Comparison of ENCODE assay signal across 12 mouse cellular contexts in the genomic region with DNA sequence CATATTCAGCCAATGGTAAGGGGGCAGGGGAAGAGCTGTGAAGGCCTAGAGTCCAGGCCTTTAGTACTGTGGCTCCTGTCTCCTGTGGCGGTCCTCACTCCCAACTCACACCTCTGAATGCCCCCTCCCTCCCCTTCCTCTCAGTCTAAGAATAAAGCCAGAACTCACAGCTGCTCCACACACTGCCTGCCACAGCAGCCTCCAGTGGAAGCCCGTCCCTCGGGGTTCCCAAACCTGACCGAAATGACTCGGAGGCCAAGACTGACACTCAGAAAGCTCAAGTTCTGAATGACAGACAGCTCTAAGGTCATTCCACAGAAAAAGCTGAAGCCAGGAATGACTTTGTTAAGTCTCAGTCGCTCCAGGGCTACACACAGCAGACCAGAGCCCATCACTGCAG. TPM values are rescaled to one million over a fixed set of nuclear protein-coding genes. Genes with fewer than 3 reads are reported as not detected.
DNase-seq lines count a peak whose midpoint lies in the region; ATAC-seq and TF ChIP-seq lines count a peak whose summit lies in the region.
"Had no signal": no experiment of that assay in that cellular context is flagged by ENCODE, and none has a peak within 500 bp of the region (broad histone marks: within the 10 kb centered on the region; RNA-seq: fewer than 3 reads in every experiment).

No protein-coding gene starts in this region.

- H3K4me2 ChIP-seq in heart, embryonic 14.5 days (ENCODE audit: low read length), result peak overlapping the region; percentile 84; the same call in 1 of the 2 replicates
- H3K4me2 ChIP-seq in stomach, embryonic 16.5 days (ENCODE audit: low read depth, low read length), result no peak overlapping the region
- H3K4me2 ChIP-seq in stomach, postnatal 0 days (replicated peaks; ENCODE audit: low read depth), result no peak overlapping the region
- H3K4me2 ChIP-seq in limb, embryonic 13.5 days (replicated peaks), result peak overlapping the region; percentile 80

- peaks cover 6 to 14% of the 10 kb centered on the region in 2 experiments; a peak in 3 of 4 replicates for H3K4me1 ChIP-seq in heart, embryonic 14.5 days (ENCODE audit: control insufficient read depth in 2 of 2, insufficient read depth in 2 of 2, low read length in 2 of 2)
- peaks cover 6% of the 10 kb centered on the region; the same call in 1 of the 2 replicates for H3K4me1 ChIP-seq in stomach, embryonic 16.5 days (ENCODE audit: control insufficient read depth, insufficient read depth, low read length)
- H3K4me1 ChIP-seq in stomach, postnatal 0 days (replicated peaks; ENCODE audit: control insufficient read depth, insufficient read depth), result no peaks in the 10 kb centered on the region
- peaks cover 16% of the 10 kb centered on the region for H3K4me1 ChIP-seq in limb, embryonic 13.5 days

- TF ChIP-seq EP300 in stomach, postnatal 0 days (optimal IDR thresholded peaks at IDR 0.05), result no peak

- TF ChIP-seq CTCF in stomach, postnatal 0 days (IDR thresholded peaks at IDR 0.05; ENCODE audit: low read depth), result no peak

- 58% methylated on average over 6 of the region's 6 CpGs for WGBS in heart, embryonic 14.5 days
- WGBS in stomach, embryonic 16.5 days, result 80% methylated on average over 6 of the region's 6 CpGs
- WGBS in stomach, postnatal 0 days, result 82% methylated on average over 6 of the region's 6 CpGs
- WGBS in limb, embryonic 13.5 days, result 61% methylated on average over 6 of the region's 6 CpGs

- no peak for ATAC-seq in heart, embryonic 14.5 days (ENCODE audit: insufficient number of reproducible peaks, insufficient read depth, low FRiP score, low read depth)
- no peak for ATAC-seq in stomach, embryonic 16.5 days (ENCODE audit: insufficient read depth, low FRiP score)
- no peak for ATAC-seq in stomach, postnatal 0 days (ENCODE audit: low FRiP score, low TSS enrichment)
- no peak for ATAC-seq in limb, embryonic 13.5 days (ENCODE audit: low FRiP score, low read depth)
- ATAC-seq: intestine, embryonic 15.5 days had no signal

- intact Hi-C loops in heart, postnatal 10 days (cut with DNase I), result no loop called here

- H3K27me3 ChIP-seq in heart, embryonic 14.5 days (ENCODE audit: control insufficient read depth, insufficient read depth, low read length), result peaks cover 20% of the 10 kb centered on the region
- H3K27me3 ChIP-seq in stomach, embryonic 16.5 days (ENCODE audit: control insufficient read depth, insufficient read depth, low read length), result no peaks in the 10 kb centered on the region
- H3K27me3 ChIP-seq in stomach, postnatal 0 days (ENCODE audit: control insufficient read depth, insufficient read depth, low read length), result no peaks in the 10 kb centered on the region
- H3K27me3 ChIP-seq in limb, embryonic 13.5 days, result 0 out of 2 replicates have a peak, but pooled peaks cover 5% of the 10 kb centered on the region
- H3K27me3 ChIP-seq: intestine, embryonic 15.5 days had no signal

- H3K9ac ChIP-seq in heart, embryonic 14.5 days (ENCODE audit: low read length), result no peak overlapping the region
- H3K9ac ChIP-seq in stomach, embryonic 16.5 days (ENCODE audit: low read length), result peak overlapping the region; percentile 66; the same call in 1 of the 2 replicates
- H3K9ac ChIP-seq in stomach, postnatal 0 days (ENCODE audit: low read length), result no peak overlapping the region
- H3K9ac ChIP-seq in limb, embryonic 13.5 days, result no peak overlapping the region

- H3K4me3 ChIP-seq in heart, embryonic 14.5 days (ENCODE audit: control insufficient read depth in 1 of 2, insufficient read depth in 1 of 2, low read depth in 1 of 2, low read length in 2 of 2), result no peak overlapping the region
- H3K4me3 ChIP-seq in stomach, embryonic 16.5 days (replicated peaks; ENCODE audit: low read length), result no peak overlapping the region
- H3K4me3 ChIP-seq in stomach, postnatal 0 days (ENCODE audit: low read depth, low read length), result no peak overlapping the region
- H3K4me3 ChIP-seq in limb, embryonic 13.5 days, result no peak overlapping the region

- no peak overlapping the region for H3K27ac ChIP-seq in heart, embryonic 14.5 days (replicated peaks in 1 of 2; ENCODE audit: control insufficient read depth in 1 of 2, insufficient read depth in 1 of 2, low read depth in 2 of 2, low read length in 2 of 2)
- no peak overlapping the region for H3K27ac ChIP-seq in stomach, embryonic 16.5 days (ENCODE audit: low read length)
- H3K27ac ChIP-seq in stomach, postnatal 0 days (replicated peaks), result no peak overlapping the region
- no peak overlapping the region for H3K27ac ChIP-seq in limb, embryonic 13.5 days
- H3K27ac ChIP-seq: intestine, embryonic 15.5 days had no signal

- DNase-seq in heart, postnatal 10 days, result no peak
- no peak for DNase-seq in stomach, postnatal 0 days (ENCODE audit: low spot score)
- DNase-seq in adrenal gland, postnatal 10 days, result no peak
- DNase-seq in gastrocnemius, postnatal 10 days, result no peak
- DNase-seq: cerebellum, postnatal 25 days; kidney, postnatal 36 days; right cerebral cortex, postnatal 14 days had no signal

- H3K36me3 ChIP-seq in heart, embryonic 14.5 days (ENCODE audit: control insufficient read depth, insufficient read depth, low read length), result no peaks in the 10 kb centered on the region
- no peaks in the 10 kb centered on the region for H3K36me3 ChIP-seq in stomach, embryonic 16.5 days (ENCODE audit: control insufficient read depth, insufficient read depth, low read length)
- H3K36me3 ChIP-seq in stomach, postnatal 0 days (ENCODE audit: control insufficient read depth, insufficient read depth, low read length), result no peaks in the 10 kb centered on the region
- H3K36me3 ChIP-seq in limb, embryonic 13.5 days, result peaks cover 5% of the 10 kb centered on the region; the same call in 1 of the 2 replicates
- H3K36me3 ChIP-seq: intestine, embryonic 15.5 days had no signal

- no peaks in the 10 kb centered on the region for H3K9me3 ChIP-seq in heart, embryonic 14.5 days (ENCODE audit: control insufficient read depth, low read length)
- no peaks in the 10 kb centered on the region for H3K9me3 ChIP-seq in stomach, embryonic 16.5 days (replicated peaks; ENCODE audit: control insufficient read depth, low read length)
- no peaks in the 10 kb centered on the region for H3K9me3 ChIP-seq in stomach, postnatal 0 days (ENCODE audit: control insufficient read depth, low read length)
- no peaks in the 10 kb centered on the region for H3K9me3 ChIP-seq in limb, embryonic 13.5 days
- H3K9me3 ChIP-seq: intestine, embryonic 15.5 days had no signal

RNA-seq across cellular contexts. Expression of a gene that starts 1.1 kb away (rescaled TPM):
- polyA plus RNA-seq in heart, embryonic 14.5 days (2014; fragmentation: Nextera tagmentation; extraction: Ambion mirVana), result 0.49 and 1.5 TPM in 2 replicates
- 10 to 100 TPM in 1 of 2 experiments, 1 to 10 TPM in 1; 2.0 to 11.3 TPM for total RNA-seq in heart, postnatal 10 days (2021)
- polyA plus RNA-seq in stomach, embryonic 16.5 days (2015; fragmentation: Nextera tagmentation; extraction: Ambion mirVana), result 5.9 and 7.3 TPM in 2 replicates
- polyA plus RNA-seq in stomach, postnatal 0 days (2015; fragmentation: Nextera tagmentation; extraction: Ambion mirVana), result 1.2 and 1.5 TPM in 2 replicates
- polyA plus RNA-seq in limb, embryonic 13.5 days (2015; fragmentation: Nextera tagmentation; extraction: Ambion mirVana), result 12.8 and 12.9 TPM in 2 replicates
- 10 to 100 TPM; 78.7 to 79.4 TPM for total RNA-seq in adrenal gland, postnatal 10 days (2021)
- 1 to 10 TPM; 1.5 to 1.8 TPM for total RNA-seq in gastrocnemius, postnatal 10 days (2021)

RNA-seq across cellular contexts. Expression of a gene that starts 27.2 kb away (rescaled TPM):
- 0.36 and 0.58 TPM in 2 replicates for polyA plus RNA-seq in heart, embryonic 14.5 days (2014; fragmentation: Nextera tagmentation; extraction: Ambion mirVana)
- total RNA-seq in heart, postnatal 10 days (2021), result 1 to 10 TPM in 1 of 2 experiments, under 1 TPM in 1; 0.84 to 1.1 TPM
- polyA plus RNA-seq in stomach, embryonic 16.5 days (2015; fragmentation: Nextera tagmentation; extraction: Ambion mirVana), result 1.6 and 1.7 TPM in 2 replicates
- 1.4 and 1.6 TPM in 2 replicates for polyA plus RNA-seq in stomach, postnatal 0 days (2015; fragmentation: Nextera tagmentation; extraction: Ambion mirVana)
- 0.60 and 0.72 TPM in 2 replicates for polyA plus RNA-seq in limb, embryonic 13.5 days (2015; fragmentation: Nextera tagmentation; extraction: Ambion mirVana)
- 10 to 100 TPM; 16.0 to 21.7 TPM for total RNA-seq in adrenal gland, postnatal 10 days (2021)
- total RNA-seq in gastrocnemius, postnatal 10 days (2021), result 1 to 10 TPM in 1 of 2 experiments, under 1 TPM in 1; 0.82 to 1.2 TPM
- polyA plus RNA-seq: erythroblast, embryonic 14.5 days had no signal

RNA-seq across cellular contexts. Expression of a gene that starts 46.5 kb away (rescaled TPM):
- polyA plus RNA-seq in heart, embryonic 14.5 days (2014; fragmentation: Nextera tagmentation; extraction: Ambion mirVana), result 0.55 and 0.59 TPM in 2 replicates
- total RNA-seq in heart, postnatal 10 days (2021), result 1 to 10 TPM; 6.9 to 8.8 TPM
- polyA plus RNA-seq in stomach, embryonic 16.5 days (2015; fragmentation: Nextera tagmentation; extraction: Ambion mirVana), result 9.4 TPM in 2 replicates
- 15.0 and 15.1 TPM in 2 replicates for polyA plus RNA-seq in stomach, postnatal 0 days (2015; fragmentation: Nextera tagmentation; extraction: Ambion mirVana)
- 0.80 and 1.3 TPM in 2 replicates for polyA plus RNA-seq in limb, embryonic 13.5 days (2015; fragmentation: Nextera tagmentation; extraction: Ambion mirVana)
- 10 to 100 TPM; 40.4 to 51.1 TPM for total RNA-seq in adrenal gland, postnatal 10 days (2021)
- 10 to 100 TPM; 19.4 to 19.7 TPM for total RNA-seq in gastrocnemius, postnatal 10 days (2021)

RNA-seq across cellular contexts. Expression of a gene that starts 50.9 kb away (rescaled TPM):
- 20.8 and 22.8 TPM in 2 replicates for polyA plus RNA-seq in heart, embryonic 14.5 days (2014; fragmentation: Nextera tagmentation; extraction: Ambion mirVana)
- total RNA-seq in heart, postnatal 10 days (2021), result 10 to 100 TPM; 28.3 to 31.9 TPM
- 43.1 and 45.6 TPM in 2 replicates for polyA plus RNA-seq in stomach, embryonic 16.5 days (2015; fragmentation: Nextera tagmentation; extraction: Ambion mirVana)
- 18.6 and 19.9 TPM in 2 replicates for polyA plus RNA-seq in stomach, postnatal 0 days (2015; fragmentation: Nextera tagmentation; extraction: Ambion mirVana)
- polyA plus RNA-seq in limb, embryonic 13.5 days (2015; fragmentation: Nextera tagmentation; extraction: Ambion mirVana), result 50.4 and 54.5 TPM in 2 replicates
- total RNA-seq in adrenal gland, postnatal 10 days (2021), result 100 to 1,000 TPM in 1 of 2 experiments, 10 to 100 TPM in 1; 93.1 to 104 TPM
- total RNA-seq in gastrocnemius, postnatal 10 days (2021), result 10 to 100 TPM; 25.8 to 28.3 TPM

Comparison
In these comparisons a context has a peak if more than half of its experiments do, and no peak if none do; other contexts are left out.
1. H3K4me2 ChIP-seq: peak in heart, embryonic 14.5 days (single experiment) and limb, embryonic 13.5 days (single experiment); none in stomach, embryonic 16.5 days (single experiment) and stomach, postnatal 0 days (single experiment).